Mouse (Mus musculus): ENCODE measurements at regions not wholly inside any gene's neighbourhood (a gene's known extent, or its start where the extent isn't known, plus 50 kb on each side); places are given as distances from the start of the nearest gene placed in this dataset.

- Histone ChIP-seq H3K9me3 (replicated peaks) (no peaks in the 10 kb centered on the region), H3K4me1 (no peaks in the 10 kb centered on the region), H3K4me2 (no peak overlapping the region), H3K4me3 (no peak overlapping the region), H3K9ac (no peak overlapping the region), H3K27me3 (no peaks in the 10 kb centered on the region), H3K27ac (no peak overlapping the region), H3K36me3 (ENCODE audit: poor library complexity, severe bottlenecking) (no peaks in the 10 kb centered on the region)
- 63% methylated on average over 1 of the region's 1 CpGs for WGBS
- ATAC-seq = no peak
Measured at GRCm38 (mm10) chr4:38072663-38073062, 1121.1 kb upstream of the Lingo2 start.

- Histone ChIP-seq H3K4me2 (no peak overlapping the region), H3K4me1 (no peaks in the 10 kb centered on the region), H3K9ac (no peak overlapping the region), H3K27ac (no peak overlapping the region), H3K9me3 (replicated peaks) (no peaks in the 10 kb centered on the region), H3K27me3 (no peaks in the 10 kb centered on the region), H3K4me3 (no peak overlapping the region), H3K36me3 (ENCODE audit: poor library complexity, severe bottlenecking) (no peaks in the 10 kb centered on the region)
- 74% methylated on average over 1 of the region's 1 CpGs for WGBS
- peak; percentile 48 for ATAC-seq
Measured at GRCm38 (mm10) chr4:38031371-38031770, 1079.8 kb upstream of the Lingo2 start.
